Mouse (Mus musculus) testis, adult 2 months (tissue): ENCODE measurements at regions not wholly inside any gene's neighbourhood (a gene's known extent, or its start where the extent isn't known, plus 50 kb on each side); places are given as distances from the start of the nearest gene placed in this dataset.

Source experiments
- CTCF ChIP-seq: fragments of 200-500 bp; IDR thresholded peaks from 2 replicates; pipeline ENCODE4 v1.5.1; 2012; ENCODE audit warnings: low read depth, mild to moderate bottlenecking, inconsistent platforms, low read length, moderate library complexity; ENCODE audit not compliant: control insufficient read depth, insufficient read depth, insufficient replicate concordance
- POLR2A ChIP-seq: fragments of 200-500 bp; IDR thresholded peaks from 2 replicates; pipeline ENCODE4 v1.6.1; 2012; ENCODE audit warnings: low read depth, mild to moderate bottlenecking, inconsistent platforms, low read length, moderate library complexity; ENCODE audit not compliant: control insufficient read depth

DNA sequence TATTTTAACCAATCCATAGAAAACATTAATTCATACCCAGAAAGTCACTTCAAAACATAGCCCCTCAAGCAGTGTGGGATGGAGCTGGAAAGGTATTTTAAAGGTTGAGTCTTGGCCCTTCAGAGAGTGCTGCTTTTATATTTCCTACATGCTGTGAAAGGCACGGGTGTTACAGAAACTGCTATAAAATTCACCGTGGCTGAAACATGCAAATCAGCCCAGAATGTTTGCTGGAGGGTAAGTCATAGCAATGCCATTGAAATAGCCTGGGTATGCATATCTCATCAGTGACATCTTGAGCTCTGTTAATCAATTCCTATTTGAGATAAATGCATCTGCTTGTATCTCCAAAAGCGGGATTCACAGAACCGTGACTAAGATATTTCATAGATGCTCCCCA, 748.9 kb upstream of the Foxg1 start:
- no peak for TF ChIP-seq POLR2A
- no peak for TF ChIP-seq CTCF
